Mouse (Mus musculus): Measurements from ENCODE around the gene Vwa5b2.

Gene Vwa5b2

DNA sequence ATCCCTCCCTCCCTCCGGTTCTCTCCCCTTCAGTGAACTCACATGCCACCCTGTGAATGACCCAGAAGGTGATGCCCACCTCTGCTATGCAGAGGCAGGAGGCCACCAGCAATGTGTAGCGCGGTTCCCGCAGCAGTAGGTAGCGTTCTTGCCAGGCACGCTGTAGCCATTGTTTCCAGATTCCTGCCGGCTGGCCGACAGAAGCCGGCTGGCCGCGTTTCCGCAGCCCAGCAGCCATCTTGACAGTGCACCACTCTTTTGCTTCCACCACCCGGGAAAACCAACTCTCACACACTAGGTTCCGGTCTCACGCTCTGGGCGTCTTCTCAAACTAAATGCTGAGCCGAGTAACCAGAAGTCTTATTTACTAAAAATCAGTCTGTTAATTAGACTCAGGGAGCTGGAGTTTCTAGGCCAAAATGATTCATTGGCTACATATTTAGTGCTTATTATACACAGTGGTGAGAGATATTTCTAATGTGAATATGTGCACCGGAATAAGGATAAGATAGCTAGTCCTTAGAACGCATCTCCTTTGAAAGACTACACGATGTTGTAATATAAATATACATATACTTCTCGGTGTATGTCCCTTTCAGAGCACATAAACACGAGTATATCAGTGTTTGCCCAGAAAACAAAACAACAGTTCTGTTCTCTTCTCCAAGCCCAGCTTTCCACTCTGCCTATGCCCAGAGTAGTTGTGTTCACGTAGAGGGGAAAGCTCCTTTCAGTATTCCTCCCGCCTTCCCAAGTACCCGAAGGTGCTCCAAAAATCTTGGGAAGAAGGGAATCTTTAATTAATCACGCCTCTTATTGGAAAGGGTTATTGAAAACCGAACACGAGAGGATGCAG lies 21.5 kb downstream of the Vwa5b2 start:
- DNase-seq (ENCODE audit: low spot score in 2 of 2) = peak; percentile 70 to 76

DNA sequence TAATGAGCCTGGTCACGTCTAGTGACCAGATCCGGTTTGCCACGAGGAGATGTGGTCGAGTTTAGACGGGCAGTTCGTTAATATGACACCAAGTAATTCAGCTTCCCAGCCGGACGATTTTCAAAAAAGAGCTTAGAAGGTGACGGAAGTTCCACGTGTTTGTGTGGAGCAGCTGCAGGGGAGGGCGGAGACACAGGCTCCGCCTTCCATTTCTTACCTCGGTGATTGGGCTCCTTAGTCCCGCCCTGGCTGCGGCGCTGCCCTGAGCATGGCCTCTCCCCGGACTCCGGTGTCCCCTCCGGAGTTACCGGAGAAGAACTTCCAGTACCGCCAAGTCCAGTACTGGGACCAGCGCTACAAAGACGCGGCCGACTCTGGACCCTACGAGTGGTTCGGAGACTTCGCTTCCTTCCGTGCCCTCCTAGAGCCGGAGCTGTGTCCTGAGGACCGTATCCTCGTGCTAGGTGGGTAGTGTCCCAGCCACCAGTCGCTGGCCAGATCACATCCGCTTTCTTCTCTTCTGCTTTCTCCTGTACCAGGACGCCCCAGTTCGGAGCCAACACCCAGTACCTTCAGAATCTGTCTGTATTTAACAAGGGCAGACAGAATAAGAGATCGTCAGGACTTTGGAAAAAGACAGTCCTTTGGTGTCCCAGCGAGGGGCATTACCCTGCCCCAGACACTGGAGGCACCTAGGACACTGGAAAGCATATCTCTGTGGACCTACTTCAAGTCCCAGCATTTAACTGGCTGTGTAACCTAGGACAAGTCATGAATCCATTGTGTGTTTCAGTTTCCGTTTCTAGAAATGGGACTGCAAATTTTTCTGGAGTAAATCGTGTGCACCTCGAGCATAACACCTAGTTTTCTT lies 22.3 kb downstream of the Vwa5b2 start, which contains the start of the genes Eef1akmt4, Gm49333 and Alg3:
Eef1akmt4 (plus strand) TSS at position 237 of the 871 bp plus-strand sequence.
Gm49333 (plus strand) TSS at position 254 of the 871 bp plus-strand sequence.
Alg3 (minus strand) TSS at position 379 of the 871 bp plus-strand sequence.
- peak; percentile 81 to 85 for DNase-seq (ENCODE audit: low spot score in 2 of 2)

DNA sequence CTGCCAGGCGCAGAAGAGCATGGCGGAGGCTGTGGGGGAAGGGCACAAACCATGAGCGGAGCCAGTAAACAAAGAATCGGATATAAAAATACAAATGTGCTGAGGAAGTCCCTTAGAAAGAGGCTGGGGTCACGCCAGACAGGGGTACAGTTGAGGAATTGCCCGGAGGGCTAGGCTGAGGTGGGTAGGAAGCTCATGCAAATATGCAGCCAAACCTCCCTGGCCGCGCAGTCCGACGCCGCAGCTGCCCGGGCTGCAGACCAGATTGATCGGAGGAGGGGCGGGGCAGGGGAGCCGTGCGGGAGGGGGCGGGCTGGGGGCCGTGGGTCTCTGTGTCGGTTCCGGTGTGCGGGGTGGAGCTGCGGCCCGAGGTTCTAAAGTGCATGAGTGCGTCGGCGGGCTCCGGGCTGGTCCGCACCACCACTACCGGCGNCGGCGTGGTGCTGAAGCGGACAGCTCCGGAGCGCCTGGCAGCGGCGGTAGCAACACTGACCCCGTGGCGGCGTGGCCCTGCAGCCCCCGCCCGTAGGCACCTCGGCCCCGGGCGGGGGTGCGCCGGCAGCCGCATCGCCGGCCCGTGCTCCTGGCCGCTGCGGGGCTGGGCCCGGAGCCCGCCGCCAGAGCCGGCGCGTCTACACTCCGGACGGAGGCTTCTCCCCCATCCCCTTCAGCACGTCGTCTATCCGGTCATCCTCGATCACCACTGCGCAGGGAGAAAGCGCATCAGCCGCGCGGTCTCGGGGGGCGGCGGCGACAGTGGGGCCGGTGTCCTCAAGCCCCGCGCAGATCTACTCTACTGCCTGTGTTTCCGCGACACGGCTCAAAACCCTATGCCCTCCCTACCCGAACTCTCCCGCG lies 30.5 kb downstream of the Vwa5b2 start:
- no peak for DNase-seq (ENCODE audit: low spot score in 2 of 2)

DNA sequence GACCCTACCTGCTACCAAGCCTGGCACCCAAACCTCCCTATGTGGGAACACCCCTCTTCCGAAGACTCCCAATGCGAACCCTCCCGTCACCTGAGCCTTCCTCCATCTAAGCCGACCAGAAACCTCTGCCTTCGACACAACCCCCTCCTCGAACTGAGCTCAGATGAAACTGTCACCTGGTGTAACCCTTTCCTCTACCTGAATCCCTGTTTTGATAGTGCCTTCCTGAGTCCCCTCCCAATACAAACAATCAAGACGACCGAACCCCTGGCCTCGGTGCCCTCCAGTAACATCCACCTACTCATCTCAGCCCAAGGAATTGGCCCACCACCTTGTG lies 31.1 kb downstream of the Vwa5b2 start:
- DNase-seq (ENCODE audit: low spot score in 2 of 2) = no peak

DNA sequence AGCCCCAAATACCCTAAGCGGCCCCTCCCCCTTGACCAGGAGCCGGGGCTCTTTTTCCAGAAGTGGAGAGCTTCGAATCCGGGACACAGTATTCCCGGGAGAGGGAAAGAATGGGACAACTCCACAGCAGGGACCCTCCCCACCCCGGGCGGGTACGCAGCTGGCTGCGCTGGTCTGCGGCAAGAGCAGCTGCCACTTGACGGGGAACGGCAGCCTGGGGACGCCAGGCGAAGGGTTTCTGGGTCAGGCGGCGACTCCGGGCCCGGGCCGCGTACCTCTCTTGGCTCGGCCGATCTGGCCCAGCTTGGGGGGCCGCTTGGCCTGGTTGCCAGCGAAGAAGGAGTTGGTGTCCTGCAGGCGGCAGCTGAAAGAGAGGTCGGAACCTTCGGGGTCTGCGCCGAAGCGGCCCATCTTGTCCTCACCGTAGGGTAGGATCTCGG lies 31.5 kb downstream of the Vwa5b2 start:
- peak in 1 of 2 experiments; percentile 27 for DNase-seq (ENCODE audit: low spot score in 2 of 2)

DNA sequence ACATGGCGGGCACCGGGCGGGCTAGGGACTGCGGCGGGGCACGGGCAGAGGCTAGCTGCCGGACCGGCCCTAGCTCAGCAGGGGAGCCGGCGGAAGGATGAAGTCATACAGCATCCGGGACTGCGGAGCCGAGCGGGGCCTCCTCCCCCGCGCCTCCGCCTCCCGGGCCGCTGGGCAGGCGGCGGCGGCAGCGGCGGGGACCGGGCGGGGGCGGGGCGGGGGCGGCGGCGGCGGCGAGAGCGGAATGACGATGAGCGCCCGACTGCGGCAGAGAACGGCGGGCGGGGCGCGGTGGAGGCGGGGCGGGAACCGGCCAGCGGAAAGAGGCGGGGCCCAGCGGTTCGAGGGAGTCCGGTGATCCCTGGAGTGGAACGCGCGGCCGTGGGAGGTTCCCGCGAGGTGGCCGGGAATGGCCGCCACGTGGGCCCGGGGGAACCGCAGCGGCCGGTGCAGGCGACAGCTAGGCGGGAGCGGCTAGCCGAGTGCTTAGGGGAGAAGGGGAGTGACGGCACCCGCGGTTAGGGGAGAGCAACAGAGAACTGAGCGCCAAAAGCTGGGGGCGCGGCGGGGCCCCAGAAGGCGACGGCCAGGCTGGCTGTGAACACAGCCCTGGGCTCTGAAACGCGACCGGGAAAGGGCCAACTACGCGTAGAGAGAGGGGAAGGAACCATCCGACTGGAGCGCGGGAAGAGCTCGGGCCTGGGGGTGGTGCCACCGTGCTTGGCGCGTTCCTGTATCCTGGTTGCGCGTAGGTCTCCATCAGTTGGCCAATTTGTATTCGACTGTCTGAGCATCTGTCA lies 32.1 kb downstream of the Vwa5b2 start, which contains the start of gene Camk2n2:
Camk2n2 (minus strand) TSS at position 97 of the 800 bp plus-strand sequence.
- DNase-seq (ENCODE audit: low spot score in 2 of 2) = no peak

DNA sequence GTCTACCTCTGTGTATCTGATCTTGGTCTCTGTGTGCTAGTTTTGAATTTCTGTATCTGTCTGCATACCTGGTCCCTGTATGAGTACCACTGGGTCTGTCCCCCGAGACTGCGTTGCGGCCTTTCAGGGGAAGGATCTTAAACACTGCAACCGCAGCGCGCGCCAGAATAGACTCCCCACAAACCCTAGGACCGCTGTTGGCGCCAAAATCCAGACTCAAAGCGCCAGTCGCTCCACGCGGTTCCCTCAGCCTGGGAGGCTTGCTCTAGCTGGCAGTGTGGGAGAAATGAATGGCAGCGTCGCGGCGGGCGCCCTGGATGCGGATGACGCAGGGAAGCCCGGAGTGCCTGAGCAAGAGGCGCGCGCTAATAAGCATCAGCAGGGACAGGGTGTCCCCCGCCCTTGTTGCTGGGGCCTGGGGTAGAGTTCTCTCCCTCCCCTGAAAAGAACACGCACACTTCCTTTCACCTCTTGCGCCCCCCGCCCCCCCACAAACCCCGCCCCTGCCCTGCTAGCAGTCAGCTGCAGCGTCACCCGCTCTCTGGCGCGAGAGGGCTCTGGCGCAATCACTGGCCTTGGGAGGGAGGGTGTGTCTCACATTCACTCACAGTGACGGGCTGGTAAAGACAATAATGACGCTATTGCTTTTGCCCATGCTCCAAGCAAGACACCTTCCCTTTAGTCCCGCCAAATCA lies 32.9 kb downstream of the Vwa5b2 start:
- no peak for DNase-seq (ENCODE audit: low spot score in 2 of 2)

DNA sequence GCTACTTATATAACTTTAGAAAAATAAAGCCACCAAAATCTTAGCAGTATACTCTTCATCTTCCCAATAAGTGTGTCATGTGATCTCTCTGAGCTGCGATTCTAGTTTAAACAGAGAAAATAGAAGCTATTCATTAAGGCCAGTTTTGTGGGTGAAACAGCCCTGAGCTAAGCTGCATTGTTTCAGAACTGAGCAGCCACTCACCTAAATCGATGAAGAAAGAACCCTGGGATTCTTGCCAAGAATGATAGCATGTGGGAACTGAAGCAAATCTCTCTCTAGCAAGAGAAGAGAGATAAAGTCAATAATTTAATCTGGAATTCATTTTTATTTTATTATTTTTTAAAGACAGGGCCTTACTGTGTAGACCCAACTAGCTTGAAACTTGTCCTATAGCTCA lies 33.9 kb downstream of the Vwa5b2 start:
- DNase-seq (ENCODE audit: low spot score in 2 of 2) = no peak

DNA sequence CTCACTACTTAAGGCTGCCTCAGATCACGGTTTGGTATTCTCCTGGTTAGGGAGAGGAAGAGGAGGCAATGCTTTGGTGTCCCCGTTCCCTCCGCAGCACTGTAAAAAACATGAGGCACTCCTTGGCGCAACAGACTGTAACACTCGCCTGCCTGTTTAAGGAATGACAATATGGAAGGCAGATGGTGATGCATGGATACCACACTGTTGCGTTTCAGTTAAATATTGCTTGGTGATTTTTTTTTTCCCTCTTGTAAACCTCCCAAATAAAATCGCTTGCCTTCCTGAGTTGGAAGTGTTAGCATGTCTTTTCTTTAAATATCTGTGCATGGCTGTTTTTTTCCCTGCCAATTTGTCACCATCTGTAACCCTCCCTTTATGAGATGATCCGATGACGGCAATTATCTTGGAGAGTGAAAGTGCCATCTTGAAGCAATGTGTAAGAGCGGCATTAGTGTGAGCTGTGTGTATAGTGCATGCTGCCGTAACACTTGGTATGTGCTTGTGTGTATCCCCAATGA lies 39.7 kb downstream of the Vwa5b2 start:
- DNase-seq (ENCODE audit: low spot score in 2 of 2) = no peak

DNA sequence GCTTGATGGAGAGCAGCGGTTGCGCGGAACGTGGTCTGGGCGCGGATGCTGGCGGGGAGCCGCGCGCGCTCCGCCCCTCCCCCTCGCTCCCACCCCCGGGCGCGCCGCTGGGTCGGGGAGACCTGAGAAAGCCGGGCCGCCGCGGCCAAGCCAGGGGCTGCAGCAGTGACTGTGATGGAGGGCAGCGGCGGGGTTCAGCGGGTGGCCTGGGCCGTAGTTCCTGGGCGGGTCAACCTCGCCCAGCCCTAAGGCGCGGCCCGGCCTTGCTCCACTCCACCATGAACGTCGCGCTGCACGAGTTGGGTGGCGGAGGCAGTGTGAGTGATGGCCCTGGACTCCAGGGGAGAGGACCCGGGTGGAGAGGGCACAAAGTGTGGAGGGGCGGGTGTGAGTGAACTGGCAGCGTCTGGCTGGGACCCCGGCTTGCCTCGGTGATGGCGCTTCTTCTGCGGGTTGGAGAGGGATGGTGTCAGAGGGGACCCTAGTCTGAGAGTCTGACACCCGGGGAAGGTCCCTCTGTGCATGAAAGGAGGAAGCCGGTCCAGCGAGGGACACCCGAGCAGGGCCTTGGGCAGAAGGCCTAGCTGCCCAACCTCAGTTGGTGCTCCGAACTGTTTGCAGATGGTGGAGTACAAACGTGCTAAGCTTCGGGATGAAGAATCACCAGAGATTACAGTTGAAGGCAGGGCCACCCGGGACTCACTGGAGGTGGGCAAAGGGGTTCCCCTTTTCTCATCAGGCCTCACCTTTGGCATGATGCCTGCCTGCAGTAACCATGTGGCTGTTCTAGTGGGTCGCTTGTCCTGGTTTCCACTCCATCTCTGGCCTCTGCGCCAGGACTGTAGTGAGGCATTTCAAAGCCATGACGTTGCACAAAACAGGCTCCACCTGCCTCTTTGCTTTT lies 40.7 kb downstream of the Vwa5b2 start, which contains the start of gene Ece2:
Ece2 (plus strand) TSS at position 98 of the 904 bp plus-strand sequence.
- no peak for DNase-seq (ENCODE audit: low spot score in 2 of 2)

DNA sequence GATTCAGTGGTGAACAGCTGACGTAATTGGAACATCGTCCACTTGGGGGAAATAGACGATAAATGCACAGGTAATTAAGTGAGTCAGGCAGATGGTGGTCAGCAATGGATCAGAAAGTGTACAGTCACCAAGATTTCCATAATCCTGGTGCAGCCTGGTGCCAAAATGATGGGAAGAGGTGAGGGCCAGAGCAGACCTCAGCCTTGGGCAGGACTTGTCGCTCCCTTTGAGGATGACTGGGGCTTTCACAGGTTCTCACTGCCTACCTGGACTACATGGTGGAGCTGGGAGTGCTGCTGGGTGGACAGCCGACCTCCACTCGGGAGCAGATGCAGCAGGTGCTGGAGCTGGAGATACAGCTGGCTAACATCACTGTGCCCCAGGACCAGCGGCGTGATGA lies 48.1 kb downstream of the Vwa5b2 start:
- DNase-seq (ENCODE audit: low spot score in 2 of 2) = no peak

DNA sequence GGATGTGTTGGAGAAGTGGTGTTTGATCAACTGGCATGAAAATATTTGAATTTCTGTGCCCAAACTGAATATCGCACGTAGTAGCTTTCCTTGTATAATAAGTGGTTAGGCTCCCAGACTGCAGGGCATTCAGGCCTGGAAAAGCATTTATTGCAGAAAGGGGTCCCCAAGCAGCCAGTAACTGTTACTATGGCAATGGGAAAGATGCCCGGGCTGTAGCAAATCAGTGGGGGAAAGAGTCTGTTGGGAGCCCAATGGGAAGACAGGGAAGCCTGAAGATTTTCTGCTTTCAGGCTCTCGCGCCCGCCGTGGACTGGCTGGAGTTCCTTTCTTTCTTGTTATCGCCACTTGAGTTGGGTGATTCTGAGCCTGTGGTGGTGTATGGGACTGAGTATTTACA lies 49.1 kb downstream of the Vwa5b2 start:
- no peak for DNase-seq (ENCODE audit: low spot score in 2 of 2)

DNA sequence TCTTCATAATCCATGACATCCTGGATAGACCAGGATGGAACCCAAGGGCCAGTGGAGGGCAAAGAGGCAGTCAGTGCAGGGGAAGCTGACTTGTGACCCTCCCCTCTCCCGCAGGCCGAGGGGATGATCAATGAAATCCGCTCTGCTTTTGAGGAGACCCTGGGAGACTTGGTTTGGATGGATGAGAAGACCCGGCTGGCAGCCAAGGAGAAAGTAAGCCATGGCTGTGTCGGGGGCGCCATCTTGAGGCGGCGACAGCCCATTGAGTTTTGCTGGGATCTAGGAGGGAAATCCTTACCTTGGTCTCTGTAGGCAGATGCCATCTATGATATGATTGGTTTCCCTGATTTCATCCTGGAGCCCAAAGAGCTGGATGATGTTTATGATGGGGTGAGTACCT lies 52.9 kb downstream of the Vwa5b2 start:
- peak; percentile 60 to 79 for DNase-seq (ENCODE audit: low spot score in 2 of 2)

DNA sequence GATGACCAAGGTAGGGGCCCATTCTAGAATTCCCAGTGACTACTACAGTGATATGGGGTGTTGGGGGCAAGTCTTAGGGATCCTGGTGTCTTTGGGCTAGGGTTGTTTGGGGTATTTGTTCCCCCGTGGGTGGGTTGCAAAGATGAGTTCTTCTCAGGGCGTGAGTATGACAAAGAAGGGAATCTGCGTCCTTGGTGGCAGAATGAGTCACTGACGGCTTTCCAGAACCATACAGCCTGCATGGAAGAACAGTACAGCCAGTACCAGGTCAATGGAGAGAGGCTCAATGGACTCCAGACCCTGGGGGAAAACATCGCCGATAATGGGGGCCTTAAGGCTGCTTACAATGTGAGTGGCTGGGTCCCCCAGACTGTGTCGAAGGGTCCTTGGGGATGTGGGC lies 54.6 kb downstream of the Vwa5b2 start:
- no peak for DNase-seq (ENCODE audit: low spot score in 2 of 2)

DNA sequence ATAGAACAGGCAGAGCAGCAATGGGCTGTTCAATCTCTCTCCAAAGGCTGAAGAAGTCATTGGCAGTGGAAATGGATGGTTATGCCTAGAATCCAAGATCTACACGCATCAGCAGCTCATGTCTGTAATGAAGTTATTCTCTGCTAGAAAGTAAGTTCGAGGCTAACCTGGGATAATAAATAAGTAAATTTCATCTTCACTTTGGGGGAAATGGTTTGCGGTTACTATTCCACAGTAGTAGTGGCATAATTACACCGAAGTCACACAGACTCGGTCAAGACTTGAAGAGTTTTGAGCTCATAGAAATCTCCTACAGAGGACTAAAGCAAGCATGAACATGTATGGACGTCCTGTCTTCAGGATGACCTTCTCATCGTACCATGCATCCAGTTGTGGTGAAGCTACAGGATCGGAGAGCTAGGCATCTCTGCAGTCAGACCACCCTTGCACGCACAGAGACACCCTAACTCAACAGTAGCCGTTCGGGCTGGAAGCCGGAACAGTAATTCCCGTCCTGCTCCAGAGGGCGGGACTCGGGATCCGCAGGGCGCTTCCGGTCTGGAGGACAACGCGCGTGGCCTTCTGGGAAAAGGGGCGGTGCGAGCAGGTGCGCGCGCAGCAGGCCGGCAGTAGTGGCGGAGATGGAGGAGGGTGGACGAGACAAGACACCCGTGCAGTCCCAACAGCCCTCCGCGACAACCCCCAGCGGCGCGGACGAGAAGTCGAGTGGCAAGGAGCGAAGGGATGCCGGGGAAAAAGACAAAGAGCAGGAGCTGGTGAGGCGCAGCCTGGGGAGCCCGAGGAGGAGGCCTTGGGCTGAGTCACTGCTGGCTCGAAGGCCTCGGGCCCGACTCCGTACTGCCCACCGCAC lies 62.0 kb downstream of the Vwa5b2 start, which contains the start of gene Psmd2:
Psmd2 (plus strand) TSS at position 577 of the 871 bp plus-strand sequence.
- DNase-seq (ENCODE audit: low spot score in 2 of 2) = peak; percentile 94 to 98

DNA sequence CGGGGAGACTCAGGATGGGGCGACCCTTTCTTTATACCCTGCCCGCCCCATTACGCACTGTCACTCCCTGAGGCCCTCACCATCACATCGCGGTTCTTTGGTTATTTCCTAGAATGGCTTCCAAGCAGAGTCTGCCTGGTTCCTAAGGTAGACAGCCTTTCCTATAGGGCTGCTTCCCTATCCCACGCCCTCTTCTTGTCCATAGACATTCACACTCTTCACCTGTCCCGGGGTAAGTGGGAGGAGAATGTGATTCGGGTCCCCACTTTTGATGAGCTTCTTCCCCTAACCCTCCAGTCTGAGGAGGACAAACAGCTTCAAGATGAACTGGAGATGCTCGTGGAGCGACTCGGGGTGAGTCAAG lies 62.7 kb downstream of the Vwa5b2 start:
- no peak for DNase-seq (ENCODE audit: low spot score in 2 of 2)

DNA sequence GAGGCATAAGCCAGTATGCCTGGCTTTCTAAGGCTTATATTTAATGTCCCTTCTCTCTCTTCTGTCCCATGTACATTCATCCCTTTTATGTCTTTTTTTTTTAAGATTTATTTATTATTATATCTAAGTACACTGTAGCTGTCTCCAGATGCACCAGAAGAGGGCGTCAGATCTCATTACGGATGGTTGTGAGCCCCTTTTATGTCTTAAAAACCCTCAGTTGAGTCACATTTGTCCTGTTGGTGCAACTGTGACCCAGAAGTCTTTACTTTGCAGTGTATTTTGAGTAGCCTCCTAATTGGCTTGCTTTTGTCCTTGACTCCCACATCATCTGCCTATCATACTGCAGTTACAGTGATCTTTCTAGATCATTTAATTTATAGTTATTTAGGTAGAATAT lies 64.0 kb downstream of the Vwa5b2 start:
- DNase-seq (ENCODE audit: low spot score in 2 of 2) = no peak
